Mouse (Mus musculus): ENCODE measurements around the gene Ipo13.

The Ipo13 gene

DNA sequence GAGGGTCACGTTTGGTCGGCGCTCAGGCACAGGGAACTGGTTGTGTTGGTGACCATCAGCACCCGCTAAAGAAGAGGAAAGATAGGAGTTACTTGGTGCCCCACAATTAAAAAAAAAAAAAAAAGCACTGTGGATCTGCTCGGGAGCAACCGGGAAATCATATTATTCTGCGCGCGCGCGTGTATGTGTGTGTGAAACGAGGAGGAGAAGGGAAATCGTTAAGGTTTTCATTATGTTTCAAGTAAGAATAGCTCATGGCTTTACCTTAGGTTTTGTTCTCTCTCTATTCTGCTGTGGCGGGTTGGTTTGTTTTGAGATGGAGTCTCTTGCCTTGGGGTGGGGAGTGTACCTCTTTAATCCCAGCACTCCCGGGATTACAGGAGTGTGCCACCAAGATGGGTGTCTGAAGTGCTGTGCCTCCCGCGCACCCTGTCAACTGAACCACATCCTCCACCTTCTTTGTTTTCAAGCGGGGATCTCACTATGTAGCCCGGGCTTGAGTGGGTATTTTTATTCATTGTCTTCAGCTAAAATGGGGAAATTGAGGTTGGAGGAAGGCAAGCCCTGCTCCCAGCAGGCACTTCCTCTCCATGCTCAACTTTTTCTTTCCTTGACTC, 798 bp upstream of the Ipo13 start:
- DNase-seq (ENCODE audit: low read depth in 2 of 2, low spot score in 2 of 2), result peak in 1 of 2 experiments; percentile 14

DNA sequence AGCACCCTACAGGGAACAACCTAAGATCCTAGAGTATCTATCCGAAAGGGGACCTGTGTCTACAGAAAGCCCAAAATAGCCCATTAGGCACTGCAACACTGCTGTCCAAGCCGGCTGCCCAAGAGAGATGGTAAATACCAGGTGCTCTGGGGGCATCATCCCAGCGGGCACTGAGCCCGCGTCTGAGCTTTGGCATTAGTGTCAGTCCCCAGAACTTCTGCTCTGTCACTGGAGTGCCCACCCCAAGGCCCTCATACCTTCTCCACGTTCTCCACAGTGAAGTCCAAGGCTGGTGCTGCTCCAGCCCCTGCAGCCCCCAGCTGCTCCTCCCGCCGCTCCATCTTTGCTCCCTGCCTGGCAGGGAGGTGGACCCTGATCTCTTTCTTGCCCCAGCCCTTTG, 768 bp downstream of the Ipo13 start:
- no peak for DNase-seq (ENCODE audit: low read depth in 2 of 2, low spot score in 2 of 2)

- DNase-seq (ENCODE audit: low read depth in 2 of 2, low spot score in 2 of 2), result no peak
Measured at GRCm38 (mm10) chr4:117913421-117913820, 1.4 kb downstream of the Ipo13 start.

GRCm38 (mm10) chr4:117912685-117913273, 2.0 kb downstream of the Ipo13 start:
- DNase-seq (ENCODE audit: low read depth in 2 of 2, low spot score in 2 of 2), result no peak

- DNase-seq (ENCODE audit: low read depth in 2 of 2, low spot score in 2 of 2), result no peak
Measured at GRCm38 (mm10) chr4:117912131-117912561, 2.7 kb downstream of the Ipo13 start.

DNA sequence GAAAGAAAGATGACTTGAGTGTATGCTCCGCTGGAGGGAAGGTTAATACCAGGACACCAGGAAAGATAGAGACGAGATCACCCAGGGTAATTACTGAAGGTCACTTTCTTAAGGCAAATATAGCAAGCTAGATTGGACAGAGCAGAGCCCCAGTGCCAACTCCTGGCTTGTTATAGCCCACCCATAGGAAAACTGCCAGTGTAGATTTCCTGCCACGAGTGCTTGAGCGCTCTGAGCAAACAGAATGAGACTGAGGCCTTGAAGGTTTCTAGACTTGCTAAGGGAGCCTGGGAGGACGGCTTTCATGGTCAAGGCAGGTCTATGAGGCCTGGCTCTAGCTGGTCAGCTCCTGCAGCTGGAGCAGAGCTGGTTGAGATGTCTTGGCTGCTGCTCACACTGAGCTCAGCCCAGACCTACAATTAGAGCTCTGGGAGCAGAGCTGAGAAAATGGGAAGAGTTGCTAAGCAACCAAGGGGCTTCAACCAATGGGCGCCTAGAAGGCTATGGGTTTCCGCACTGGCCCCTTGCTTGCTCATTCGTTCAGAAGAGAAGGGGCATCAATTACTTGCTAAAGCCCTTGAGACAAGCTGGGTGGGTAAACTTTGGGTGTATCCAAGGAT, 5.9 kb downstream of the Ipo13 start:
- DNase-seq (ENCODE audit: low read depth in 2 of 2, low spot score in 2 of 2), result no peak

DNA sequence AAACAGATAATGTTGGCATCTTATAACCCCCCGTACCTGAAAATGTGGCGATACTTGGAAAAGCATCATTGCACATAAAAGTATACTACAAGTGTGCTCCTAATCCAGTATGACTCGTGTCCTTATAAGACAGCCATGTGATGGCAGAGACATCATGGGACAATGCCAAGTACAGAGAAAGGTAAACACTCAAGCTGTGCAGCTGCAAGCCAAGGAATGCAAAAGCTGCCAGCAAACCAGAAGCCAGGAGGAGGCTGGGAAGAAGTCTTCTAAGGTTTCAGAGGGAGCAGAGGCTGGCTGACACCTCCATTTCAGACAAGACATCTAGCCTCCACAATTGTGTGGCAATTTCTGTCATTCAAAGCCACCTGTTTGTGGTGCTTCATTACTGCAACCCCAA, 8.6 kb downstream of the Ipo13 start:
- DNase-seq (ENCODE audit: low read depth in 2 of 2, low spot score in 2 of 2), result no peak

DNA sequence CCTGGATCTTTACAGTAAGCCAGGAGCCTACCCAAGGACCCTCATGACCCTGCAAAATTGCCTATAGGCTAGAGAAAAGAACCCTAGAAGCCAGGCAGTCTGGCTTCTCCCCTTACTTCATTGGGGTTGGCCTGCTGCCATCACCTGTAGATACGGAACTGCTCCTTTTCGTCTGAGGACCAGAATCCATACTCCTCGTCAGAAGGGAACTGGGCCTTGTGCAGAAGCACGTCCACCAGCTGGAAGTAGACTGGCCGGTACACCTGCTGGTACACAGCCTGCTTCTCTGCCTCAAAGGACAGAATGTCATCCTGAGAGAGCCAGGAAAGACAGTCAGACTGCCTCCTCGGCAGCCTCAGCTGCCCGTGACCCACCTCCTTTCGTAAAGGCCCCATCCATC, 10.0 kb downstream of the Ipo13 start:
- no peak for DNase-seq (ENCODE audit: low read depth in 2 of 2, low spot score in 2 of 2)

DNA sequence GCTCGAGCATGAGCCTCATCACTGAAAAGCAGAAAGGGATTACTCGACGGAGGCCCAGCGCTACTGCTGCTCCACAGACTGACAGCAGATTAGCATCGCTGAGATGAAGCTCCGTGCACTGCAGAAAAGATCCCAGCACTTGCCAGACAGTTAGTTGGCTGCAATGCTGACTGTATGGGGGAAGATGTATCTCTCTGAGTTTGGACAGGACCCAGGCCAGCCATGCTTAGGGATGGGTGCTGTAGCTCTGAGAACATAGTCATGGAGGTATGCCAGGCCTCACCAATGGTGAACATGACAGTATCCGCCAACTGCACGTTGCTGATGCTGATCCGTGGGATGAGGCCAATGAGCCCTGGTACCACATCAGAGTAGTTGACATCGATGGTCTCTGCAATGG, 10.7 kb downstream of the Ipo13 start:
- DNase-seq (ENCODE audit: low read depth in 2 of 2, low spot score in 2 of 2), result no peak

DNA sequence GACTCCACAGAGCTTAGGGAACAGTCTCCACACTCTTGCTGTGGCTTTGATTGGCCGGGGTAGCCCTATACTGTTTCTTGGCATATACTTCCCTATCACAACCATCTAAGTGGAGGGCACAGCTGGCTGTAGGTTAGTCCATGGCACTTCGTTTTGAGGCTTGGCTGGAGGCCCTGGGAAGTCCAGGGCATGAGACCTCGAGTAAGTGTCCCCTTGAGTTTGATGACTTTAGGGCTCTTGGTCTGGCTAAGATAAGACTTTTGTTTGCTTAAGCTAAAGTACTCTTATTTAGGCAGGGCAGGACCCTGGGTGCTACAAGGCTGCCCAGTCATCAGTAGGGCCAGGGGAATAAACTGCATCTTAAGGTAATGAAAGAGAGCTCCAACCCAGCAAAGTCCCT, 16.7 kb downstream of the Ipo13 start:
- no peak for DNase-seq (ENCODE audit: low read depth in 2 of 2, low spot score in 2 of 2)

GRCm38 (mm10) chr4:117896031-117896430, 18.8 kb downstream of the Ipo13 start:
- no peak for DNase-seq (ENCODE audit: low read depth in 2 of 2, low spot score in 2 of 2)

GRCm38 (mm10) chr4:117895339-117895738, 19.5 kb downstream of the Ipo13 start:
- DNase-seq (ENCODE audit: low read depth in 2 of 2, low spot score in 2 of 2), result no peak

GRCm38 (mm10) chr4:117894601-117895000, 20.2 kb downstream of the Ipo13 start:
- DNase-seq (ENCODE audit: low read depth in 2 of 2, low spot score in 2 of 2), result no peak

GRCm38 (mm10) chr4:117893376-117893775, 21.4 kb downstream of the Ipo13 start:
- DNase-seq (ENCODE audit: low read depth in 2 of 2, low spot score in 2 of 2), result no peak

DNA sequence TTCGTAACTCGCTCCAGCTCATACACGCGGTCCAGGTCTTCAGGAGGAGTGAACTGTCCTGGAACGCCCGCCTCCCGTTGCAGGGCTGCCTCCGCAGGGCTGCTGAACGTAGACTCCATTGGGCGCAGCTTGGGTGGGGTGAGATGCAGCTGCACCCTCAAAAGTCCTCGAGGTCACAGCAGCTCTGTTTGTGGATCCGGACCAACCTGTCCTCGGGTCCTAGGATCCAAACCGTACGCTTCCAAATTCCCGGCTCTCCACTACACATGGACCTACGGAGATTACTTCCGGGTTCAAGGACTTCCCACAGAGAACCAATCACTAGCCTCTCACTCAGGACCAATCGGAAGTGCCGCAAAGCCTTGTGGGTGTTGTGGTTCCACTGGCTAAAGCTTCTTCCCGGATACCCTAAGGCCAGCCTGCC, 23.0 kb downstream of the Ipo13 start, which contains the start of gene Dph2:
Dph2 (minus strand) TSS at position 295 of the 424 bp plus-strand sequence.
- peak; percentile 53 to 65 for DNase-seq (ENCODE audit: low read depth in 2 of 2, low spot score in 2 of 2)

GRCm38 (mm10) chr4:117890750-117891149, 24.0 kb downstream of the Ipo13 start:
- no peak for DNase-seq (ENCODE audit: low read depth in 2 of 2, low spot score in 2 of 2)

GRCm38 (mm10) chr4:117890031-117890430, 24.8 kb downstream of the Ipo13 start:
- DNase-seq (ENCODE audit: low read depth in 2 of 2, low spot score in 2 of 2), result no peak

GRCm38 (mm10) chr4:117889471-117889870, 25.3 kb downstream of the Ipo13 start:
- no peak for DNase-seq (ENCODE audit: low read depth in 2 of 2, low spot score in 2 of 2)

DNA sequence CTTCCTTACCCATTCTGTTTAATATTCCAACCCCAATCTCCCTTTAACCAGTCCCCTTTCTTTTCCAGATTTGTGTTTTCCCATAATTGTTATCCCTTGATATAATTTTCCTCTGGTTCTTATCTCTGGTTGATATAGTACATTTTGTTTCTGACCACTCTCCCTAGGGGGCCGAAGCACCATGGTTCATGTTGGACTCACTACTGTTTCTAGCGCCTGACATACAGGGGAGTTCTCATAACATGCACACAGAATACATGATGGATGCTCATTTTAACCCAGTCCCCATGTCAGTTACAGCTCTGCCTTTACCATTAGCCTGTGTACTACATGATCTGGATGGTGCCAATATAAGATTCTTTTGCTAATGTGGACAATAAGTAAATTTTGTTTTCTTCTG, 26.9 kb downstream of the Ipo13 start:
- DNase-seq (ENCODE audit: low read depth in 2 of 2, low spot score in 2 of 2), result no peak

GRCm38 (mm10) chr4:117887133-117887532, 27.7 kb downstream of the Ipo13 start, which contains the start of gene Atp6v0b:
Gene Atp6v0b (minus strand): TSS chr4:117887333.
- peak; percentile 83 to 88 for DNase-seq (ENCODE audit: low read depth in 2 of 2, low spot score in 2 of 2)

- no peak for DNase-seq (ENCODE audit: low read depth in 2 of 2, low spot score in 2 of 2)
Measured at GRCm38 (mm10) chr4:117886644-117887043, 28.2 kb downstream of the Ipo13 start.

GRCm38 (mm10) chr4:117885994-117886393, 28.8 kb downstream of the Ipo13 start:
- no peak for DNase-seq (ENCODE audit: low read depth in 2 of 2, low spot score in 2 of 2)
